Mouse (Mus musculus): ENCODE results near the gene Med9.

DNA sequence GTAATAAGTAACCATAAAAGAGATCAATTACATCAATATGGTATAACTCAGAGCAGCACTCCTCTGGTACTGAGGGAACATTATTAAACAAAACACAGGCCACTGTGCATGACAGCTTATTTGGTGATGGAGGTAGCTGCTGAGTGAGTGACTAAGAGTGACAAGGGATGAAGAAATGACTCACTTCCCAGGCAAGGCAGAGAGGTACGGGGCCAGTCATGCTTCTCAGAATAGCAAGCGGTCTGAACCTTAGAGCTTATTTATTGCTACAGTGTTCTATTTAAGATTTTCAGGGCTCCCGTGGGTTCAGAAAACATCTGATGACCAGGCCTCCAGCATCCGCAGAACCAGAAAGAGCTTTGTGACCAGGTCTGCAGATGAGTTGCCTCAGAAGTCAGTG lies 34.3 kb upstream of the Med9 start:
- TF ChIP-seq CTCF (IDR thresholded peaks at IDR 0.05; ENCODE audit: borderline replicate concordance, insufficient read depth, low read depth, low read length) (no peak), POLR2A (IDR thresholded peaks at IDR 0.05; ENCODE audit: borderline replicate concordance, insufficient read depth, low read length) (no peak)
